Mouse (Mus musculus) adrenal gland, postnatal 10 days (tissue): ENCODE measurements around the gene Ahdc1. TPM values are rescaled to one million over a fixed set of nuclear protein-coding genes. Genes with fewer than 3 reads are reported as not detected.

ENCODE experiments used
- DNase-seq: peaks from one replicate; pipeline ENCODE4 v3.0.0; 2021; ENCODE audit warnings: mixed read lengths
- long read RNA-seq, 2 experiments: library from polyadenylated mRNA; stranded (forward); transcript quantifications; one replicate each; pipeline ENCODE4 v2.0.0; 2021
- total RNA-seq, 2 experiments: library from RNA; stranded (reverse); gene quantifications; 2 replicates each; pipeline ENCODE4 v1.2.3; 2021

Ahdc1 gene
- 10 to 100 TPM; 50.8 to 74.3 TPM for total RNA-seq
- long read RNA-seq, experiment 1, partial matches to known transcripts, result 1 of 4 reads
- long read RNA-seq, experiment 1, other reads (novel, unspliced or antisense), result 3 of 4 reads
- long read RNA-seq, experiment 2, partial matches to known transcripts, result 3 of 7 reads
- long read RNA-seq, experiment 2, other reads (novel, unspliced or antisense), result 4 of 7 reads

DNA sequence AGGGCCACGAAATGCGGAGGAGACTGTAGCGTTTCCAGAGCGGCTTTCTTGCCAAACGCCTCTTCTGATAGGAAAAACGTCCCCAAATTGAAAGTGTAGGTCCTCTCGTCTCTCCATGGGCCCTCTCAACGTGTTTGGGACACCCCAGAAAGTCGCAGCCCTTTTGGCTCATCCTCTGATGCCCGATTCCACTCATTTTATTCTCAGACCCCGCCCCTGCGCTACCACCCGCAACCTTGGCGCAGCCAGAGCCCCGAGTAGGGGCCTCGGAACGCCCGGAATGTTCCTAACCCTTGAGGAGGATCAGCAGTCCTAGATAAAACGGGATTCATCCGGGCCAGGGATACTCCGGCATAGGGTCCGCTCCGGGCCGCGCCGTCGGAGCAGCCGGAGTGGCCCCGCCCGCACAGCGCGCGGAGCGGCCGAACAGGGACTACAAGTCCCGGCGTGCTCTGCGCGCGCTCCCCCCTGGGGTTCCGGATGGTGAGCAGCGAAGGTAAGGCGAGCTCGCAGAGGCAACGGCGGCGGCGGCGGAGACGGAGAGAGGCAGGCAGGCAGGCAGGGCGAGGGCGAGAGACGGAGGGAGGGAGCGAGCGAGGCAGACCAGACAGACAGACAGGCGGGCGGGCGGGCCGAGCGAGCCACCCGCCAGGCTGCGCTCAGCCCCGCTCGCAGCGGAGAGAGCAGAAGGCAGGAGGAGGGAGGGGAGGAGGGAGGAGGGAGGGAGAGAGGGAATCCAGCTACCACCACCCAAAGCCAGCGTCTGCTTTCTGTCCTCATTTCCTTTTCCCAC, at the start of gene Ahdc1:
Gene Ahdc1, plus strand, starts transcription at position 233 of the 793 bp plus-strand sequence.
- peak; percentile 97 for DNase-seq

DNA sequence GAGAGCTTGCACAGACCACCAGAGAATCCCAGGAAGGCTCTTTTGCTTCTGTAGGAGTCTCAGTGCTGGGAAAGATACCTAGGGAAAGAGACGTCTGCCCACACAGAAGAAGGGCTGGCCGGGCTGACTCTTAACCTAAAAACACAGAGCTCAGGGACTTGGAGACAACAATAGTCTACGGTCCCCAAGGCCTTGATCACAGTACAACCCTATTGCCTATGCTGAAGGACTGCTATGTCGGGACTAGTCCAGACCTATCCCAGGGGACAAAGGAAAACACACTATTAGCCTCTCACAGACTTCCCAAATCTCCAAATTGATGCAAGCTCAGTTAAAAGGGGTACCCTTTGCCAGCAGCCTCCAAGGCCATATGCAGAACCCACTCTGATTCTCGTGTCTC, 49.2 kb upstream of the Ahdc1 start:
- DNase-seq, result no peak

DNA sequence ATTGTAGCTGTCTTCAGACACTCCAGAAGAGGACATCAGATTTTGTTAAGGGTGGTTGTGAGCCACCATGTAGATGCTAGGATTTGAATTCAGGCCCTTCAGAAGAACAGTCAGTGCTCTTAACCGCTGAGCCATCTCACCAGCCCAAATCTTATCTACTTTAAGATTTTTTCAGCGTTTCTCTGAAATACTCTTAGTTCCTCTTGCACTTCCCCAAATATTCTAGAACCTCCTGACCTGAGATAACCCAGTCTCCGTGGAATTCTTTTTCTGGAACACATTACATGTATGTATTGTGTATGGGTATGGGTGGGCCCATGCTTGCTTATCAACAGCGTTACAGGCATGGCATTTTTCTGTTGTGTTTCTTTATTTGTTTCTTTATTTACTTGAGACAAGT, 48.4 kb upstream of the Ahdc1 start:
- DNase-seq, result no peak

DNA sequence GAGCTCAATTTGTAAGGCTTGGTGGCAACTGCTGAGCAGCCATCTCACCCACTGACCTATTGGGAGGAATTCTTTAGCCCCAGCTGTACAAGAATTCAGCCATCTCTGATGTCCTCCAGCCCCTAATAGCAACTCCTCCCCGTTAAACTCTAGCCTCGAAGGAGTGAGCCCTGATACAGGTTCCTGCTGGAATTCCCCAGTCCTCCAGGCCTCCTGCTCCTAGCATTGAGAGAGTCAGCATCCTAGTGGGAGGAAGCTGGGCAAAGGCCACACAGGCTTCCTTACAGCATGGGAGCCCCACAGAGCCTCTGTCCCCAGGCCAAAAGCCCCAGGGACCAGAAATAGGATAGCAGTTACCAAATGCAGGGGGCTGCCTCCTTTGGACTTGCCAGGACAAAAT, 47.6 kb upstream of the Ahdc1 start:
- DNase-seq, result no peak

DNA sequence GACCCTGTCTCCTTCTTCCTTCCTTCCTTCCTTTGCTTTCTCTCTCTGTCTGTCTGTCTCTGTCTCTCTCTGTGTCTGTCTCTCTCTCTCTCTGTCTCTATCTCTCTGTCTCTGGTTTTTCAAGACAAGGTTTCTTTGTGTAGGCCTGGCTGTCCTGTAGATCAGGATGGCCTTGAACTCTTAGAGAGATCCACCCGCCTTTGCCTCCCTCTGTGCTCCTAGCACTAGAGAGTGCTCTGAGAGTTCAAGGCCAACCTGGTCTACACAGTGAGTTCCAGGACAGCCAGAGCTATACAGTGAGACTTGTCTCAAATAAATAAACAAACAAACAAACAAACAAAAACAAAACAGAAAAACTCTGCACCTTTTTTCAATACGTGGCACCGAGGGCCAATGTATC, 47.0 kb upstream of the Ahdc1 start:
- DNase-seq, result no peak

DNA sequence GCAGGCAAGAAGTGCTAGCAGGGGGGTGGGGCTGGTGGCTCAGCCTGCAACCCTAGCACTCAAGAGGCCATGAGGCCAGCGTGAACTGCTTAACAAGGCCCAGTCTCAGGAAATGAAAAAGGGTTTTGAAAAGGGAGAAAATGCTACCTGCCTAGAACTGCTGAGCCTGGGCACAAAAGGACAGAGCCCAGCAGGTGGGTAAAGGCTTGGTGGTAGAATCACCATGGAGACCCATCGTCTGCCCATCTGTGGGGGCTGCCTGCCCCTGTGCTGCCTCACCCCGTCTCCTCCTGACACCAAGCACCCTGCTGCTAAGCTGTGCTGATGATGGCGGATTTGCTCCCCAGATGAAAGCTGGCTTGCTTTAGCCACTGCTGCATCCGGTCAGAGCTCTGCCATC, 46.6 kb upstream of the Ahdc1 start:
- DNase-seq, result no peak

DNA sequence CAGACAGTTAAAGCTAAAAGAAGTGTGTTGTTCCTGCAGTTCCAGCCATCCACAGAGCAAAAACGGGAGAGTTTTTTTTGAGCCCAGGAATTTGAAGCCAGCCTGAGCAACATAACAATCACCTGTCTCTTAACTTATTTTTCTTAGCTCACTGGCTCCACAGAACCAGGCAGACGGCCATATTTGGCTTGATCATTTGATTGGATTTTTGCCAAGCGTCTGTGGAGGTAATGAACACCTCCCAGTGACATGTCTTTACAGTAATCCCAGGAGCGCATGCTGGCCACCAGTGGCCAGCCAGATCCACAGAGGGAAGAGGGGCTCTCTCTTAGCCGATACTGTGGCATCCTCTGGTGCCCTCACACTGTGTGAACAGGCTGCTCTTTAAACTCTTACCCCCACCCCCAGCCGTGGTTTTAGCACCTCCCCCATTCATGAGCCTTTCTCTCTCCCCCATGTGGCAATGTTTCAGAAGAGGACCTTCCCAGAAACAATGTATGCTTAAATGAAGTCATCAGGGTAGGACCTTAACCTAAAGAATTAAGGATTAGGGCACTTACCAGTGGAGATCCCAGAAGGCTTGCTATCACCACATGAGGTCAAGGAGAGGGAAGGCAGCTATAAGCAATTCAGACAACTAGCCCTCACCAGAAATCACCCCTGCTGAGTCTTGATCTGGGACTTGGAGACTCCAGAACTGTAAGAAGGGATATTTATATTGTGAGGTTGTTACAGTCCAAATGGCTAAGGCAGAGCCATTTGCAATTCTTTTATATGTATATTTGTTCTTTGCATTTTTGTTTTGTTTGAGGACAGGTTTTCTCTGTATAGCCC, 42.7 kb upstream of the Ahdc1 start:
- no peak for DNase-seq

DNA sequence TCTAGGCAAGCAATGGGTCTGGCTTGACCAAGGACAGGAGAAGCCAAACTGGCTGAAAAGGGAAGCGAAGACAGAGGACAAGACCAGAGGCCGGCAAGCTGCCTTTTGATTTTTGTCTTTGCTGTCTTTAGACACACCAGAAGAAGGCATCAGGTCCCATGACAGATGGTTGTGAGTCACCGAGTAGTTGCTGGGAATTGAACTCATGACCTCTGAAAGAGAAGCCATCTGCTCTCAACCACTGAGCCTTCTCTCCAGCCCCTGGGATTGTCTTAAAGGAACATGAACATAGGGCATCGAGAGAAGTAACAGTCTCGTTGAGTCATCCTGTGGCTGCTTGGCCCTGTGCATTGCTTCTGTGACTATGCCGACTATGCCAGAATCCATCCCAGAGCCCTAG, 39.5 kb upstream of the Ahdc1 start:
- no peak for DNase-seq

DNA sequence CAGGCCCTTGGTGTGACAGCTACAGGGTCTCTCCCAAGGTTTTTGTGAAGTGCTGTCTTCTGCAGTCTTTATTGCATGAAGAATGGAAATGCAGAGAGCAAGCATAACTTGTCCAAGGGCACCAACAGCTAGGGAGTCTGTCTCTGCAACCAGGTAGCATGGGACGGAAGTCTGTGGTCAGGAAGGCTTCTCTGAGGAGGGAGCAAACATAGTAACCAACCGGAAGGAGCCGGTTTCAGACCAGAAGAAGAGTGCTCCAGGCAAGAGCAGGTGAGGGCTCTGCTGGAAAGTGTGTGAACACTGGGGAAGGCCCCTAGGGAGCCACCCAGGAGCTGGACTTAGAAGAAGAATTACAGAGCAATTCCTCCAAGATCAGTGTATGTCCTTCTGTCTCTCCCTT, 39.0 kb upstream of the Ahdc1 start:
- DNase-seq, result no peak

DNA sequence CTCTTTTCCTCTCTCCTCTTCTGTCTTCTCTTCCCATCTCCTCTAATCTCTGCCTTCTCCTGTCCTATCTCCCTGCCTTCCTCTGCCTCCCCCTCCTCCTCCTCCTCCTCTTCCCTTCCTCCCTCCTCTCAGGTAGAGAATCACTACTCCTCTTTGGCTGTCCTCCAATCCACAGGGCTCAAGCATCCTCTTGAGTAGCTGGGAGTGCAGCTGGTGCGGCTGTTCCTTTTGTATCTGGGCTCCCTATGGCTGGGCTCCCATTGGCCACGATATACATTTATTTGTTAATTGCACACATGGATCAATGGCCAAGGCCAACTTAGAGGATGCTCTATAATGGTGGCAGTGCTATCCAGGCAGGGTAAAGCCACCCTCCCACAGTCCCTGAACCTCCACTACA, 38.5 kb upstream of the Ahdc1 start:
- no peak for DNase-seq

DNA sequence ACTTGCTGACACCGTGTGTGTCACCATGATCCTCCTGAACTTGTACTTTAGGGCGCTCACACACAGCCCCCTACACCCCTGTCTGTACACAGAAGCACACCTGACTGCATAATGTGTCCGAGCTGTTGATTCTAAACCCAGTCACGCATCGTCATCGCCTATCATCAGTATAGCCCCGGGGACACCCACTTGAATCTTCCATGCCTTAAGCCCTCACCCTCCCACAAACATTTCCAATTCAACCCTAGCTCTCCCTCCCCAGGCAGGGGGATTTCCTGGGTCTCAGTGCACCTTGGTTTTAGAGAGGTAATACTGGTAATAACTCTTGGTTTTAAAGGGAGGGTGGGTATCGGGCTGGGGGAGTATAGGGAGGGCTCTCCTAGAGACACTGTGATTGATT, 37.9 kb upstream of the Ahdc1 start:
- no peak for DNase-seq

DNA sequence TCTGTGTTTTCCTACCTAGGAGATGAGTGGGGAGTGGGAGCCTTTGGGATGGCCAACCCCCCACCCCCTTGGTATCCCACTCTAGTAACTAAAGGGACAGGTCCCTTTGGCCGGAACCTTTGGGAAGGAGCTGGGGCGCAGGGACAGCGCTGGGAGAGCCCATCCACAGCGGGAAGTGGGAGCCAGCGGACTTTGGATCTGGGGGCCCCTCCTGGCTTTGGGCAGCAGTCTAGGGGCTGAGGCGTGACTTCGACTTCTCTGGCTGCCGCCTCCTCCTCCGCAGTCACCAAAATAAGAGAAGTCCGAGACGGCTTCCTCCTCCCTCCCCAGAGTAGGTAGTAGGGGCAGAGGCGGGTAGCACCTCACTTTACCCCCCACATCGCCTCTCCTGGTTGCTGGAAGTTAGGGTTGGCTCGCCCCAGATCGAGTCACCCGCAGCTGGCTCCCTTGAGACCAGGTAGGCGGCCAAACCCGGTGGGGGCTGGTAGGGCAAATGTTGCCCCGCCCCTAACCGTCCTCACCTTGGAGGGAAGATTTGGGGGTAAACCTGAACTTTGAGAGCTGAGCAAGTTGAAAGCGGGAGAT, 37.2 kb upstream of the Ahdc1 start, which contains the start of gene Fgr:
Gene Fgr, plus strand, starts transcription at position 282 of the 585 bp plus-strand sequence.
- no peak for DNase-seq

DNA sequence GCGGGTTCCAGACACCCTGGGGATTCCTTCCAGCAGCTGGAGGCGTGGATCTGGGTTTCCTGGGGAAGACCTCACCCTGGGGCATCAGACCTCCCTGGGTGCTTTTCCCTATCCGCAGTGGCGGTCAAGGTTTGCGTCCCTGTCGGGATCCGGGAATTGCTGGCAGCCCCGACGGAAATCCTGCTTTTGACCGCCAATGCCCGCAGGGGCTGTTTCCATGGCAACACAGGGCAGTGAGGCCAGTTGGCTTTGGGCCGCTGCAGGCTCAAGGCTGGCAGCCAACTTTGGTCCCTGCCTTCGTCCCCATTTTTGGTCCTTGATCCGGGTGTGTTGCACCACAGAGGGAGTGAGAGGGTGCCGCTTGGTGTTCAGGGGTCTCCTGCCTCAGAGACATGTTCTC, 36.2 kb upstream of the Ahdc1 start:
- DNase-seq, result peak; percentile 94

DNA sequence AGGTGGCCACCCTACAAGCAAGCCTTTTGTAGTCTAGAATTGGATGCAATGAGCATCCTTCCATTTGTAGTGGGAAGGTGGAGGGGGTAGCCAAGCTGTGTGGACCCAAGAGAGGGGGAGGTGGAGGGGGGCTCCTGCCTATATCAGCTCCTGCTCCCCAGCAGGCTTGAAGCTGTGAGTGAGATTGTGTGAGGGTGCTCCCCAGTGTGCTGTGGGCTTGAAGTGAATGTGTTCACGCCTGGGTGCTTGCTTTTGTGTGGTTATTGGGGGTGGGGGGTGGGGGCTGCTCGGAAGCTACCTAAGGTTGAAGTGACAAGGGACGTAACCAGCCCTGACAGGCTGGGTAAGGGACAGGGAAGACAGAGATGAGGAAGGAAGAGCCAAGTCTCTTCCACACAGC, 35.3 kb upstream of the Ahdc1 start:
- no peak for DNase-seq

DNA sequence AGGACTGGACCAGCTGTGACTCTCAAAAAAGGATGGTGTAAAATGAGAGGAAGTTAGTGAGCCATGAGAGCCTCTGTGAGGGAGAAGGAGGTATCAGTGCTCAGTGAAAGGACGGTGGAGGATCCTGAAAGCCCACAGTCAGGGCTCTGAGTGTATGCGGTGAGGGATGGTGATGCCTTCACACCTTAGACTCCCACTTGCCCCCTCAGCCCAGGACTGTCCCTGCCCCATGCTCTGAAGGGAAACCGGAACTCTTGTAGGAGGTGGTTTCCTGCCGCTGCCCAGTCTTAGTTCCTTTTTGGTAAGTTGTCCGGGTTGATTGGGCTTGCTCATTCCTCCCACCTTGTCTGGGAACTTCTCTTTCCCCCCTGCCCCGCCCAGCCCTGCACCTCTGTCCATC, 34.3 kb upstream of the Ahdc1 start:
- DNase-seq, result no peak

DNA sequence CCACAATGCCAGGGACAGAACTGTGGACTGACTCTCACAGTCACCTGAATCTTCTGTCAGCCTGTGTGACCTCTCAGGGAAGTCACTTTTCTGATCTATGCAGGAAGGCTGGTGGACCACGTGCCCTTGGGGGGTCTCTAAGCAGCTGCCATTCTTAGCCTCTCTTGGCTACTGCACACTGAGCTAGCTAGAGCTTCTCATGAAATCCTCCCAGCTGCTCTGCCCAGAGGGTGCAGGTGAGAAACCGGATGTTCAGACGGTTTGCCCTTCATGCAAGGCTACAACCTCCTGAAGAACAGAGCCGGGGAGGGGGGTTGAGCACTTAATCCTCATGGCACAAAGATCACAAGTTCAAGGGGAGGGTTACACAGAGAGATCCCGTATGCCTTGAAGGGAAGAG, 33.5 kb upstream of the Ahdc1 start:
- no peak for DNase-seq

DNA sequence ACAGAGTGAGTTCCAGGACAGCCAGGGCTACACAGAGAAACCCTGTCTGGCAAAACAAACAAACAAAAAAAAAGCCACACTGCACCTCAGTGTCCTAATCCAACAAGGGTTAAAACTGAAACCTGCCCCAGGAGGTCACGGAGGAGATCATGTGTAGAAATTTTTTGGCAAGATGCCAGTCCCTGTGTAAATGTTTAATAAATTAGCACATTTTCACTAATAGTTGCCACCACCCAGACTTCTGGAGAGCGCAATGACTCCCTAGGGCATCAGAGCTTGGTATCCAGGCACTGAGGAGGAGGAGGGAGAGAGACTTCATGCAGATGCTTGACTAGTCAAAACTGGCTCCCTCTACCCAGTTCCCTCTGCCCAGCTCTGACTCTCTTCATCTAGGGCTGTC, 31.9 kb upstream of the Ahdc1 start:
- peak; percentile 33 for DNase-seq

DNA sequence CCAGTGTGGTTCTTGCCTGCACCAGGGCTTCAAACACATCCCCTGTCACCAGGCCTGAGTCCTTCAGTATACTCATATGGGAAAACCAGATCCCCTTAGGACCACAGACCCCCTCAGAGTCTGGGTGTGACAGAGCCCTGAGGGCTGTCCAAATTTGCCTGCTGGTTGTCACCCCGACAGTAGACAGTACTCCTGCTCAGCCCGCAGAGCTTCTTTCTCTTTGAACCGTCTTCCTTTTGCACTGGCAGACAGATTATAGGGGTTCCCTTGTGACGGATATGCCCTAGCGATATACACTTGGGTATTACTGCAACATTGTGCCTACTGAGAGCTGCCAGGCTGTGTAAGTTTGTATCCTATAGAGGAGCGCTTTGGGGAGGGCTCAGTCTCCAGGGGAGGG, 29.4 kb upstream of the Ahdc1 start:
- DNase-seq, result no peak

DNA sequence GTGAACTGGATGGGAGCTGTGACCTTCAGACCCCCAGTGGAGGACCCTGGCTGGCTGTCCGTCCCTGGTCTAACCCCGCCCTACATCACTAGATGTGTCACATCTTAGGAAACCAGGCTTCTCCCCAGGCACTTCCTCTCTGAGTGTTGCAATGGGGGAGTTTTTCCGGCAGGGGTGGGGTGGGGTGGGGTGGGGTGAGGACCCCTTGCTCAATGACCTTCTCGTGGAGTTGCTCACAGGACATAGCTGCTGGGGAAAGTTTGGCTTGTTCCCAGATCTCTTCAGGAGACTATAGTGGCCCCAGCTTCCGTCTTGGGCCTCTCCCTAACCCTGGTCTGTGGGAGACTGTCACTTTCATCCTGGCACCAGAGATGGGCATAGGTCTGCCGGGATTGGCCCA, 28.1 kb upstream of the Ahdc1 start:
- DNase-seq, result no peak

DNA sequence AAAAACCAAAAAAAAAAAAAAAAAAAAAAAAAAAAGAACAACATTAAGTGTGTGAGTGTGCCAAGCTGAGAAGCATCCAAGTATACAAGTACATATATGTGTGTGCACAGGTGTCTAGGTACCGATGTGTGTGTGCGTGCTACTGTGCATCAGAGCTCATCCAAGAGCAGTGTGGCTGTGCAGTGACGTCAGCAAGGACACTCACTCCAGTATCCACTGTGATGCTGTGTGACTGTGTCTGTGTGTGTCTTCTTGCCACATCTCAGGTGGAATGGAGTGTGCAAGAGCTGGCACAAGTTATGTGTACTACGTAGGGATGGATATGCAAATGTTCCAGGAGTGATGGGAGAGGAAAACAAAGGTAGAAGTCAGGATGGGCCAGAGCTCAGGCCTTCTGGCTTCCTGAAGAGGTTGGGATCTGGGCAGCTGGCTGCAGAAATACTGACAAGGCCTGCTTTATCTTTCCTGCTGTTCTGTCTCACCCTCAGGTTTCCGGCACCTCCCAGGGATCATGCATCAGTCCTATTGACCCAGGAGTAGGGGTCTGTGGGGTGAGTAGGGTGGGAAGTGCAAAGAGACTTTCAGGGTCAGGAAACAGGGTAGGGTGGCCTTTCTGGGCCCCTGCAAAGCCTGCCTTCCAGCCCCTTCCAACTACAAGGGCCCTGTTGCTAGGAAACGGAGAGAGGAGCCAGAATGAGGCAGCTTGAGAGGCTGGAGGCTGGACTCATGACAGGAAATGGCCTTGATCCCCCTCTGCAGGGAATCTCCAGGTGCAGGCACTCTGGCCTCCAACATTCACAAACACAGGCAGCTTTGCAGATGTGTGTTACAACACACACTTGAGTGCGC, 27.2 kb upstream of the Ahdc1 start:
- peak; percentile 57 for DNase-seq

DNA sequence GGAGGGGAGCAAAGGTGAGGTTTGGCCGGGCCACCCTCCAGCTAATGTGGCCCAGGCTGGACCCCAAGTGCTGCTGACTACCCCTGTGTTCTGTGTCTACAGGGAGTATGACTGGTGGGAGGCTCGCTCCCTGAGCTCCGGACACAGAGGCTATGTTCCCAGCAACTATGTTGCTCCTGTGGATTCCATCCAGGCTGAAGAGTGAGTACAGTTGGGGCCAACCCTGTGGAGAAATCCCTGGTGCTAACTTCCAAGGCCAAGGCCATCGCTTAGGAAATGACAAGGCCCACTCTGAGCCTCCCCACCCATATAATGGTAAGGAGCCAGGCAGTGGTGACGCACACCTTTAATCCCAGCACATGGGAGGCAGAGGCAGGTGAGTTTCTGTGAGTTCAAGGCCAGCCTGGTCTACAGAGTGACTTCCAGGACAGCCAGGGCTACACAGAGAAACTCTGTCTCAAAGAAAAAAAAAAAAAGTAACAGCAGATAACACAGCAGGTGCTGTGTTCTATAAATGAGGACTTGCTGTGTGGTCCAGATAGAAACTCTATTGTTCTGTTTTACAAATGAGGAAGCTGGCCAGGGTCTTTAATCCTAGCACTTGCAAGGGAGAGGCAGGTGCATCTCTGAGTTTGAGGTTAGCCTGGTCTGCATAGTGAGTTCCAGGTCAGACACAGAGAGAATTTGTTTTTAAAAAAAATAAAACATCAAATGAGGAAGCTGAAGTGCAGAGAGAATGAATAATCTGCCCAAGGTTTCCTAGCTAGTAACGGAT, 22.3 kb upstream of the Ahdc1 start:
- no peak for DNase-seq
